22 mouse cellular contexts compared by ENCODE assay signal in the genomic region with DNA sequence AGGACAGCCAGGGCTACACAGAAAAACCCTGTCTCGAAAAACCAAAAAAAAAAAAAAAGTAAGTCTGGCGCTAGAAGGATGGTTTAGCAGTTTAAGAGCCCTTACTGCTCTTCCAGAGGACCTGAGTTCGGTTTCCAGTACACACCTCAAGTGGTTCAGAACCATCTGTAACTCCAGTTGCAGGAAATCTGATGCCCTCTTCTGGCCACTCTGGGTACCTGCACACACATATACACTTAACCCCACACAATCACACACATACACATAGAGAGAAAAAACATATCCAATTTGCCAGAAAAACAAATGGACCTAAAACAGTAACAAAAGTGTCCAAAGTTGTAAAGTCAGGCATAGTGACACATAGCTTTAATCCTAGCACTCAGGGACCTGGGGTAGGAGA. TPM values are rescaled to one million over a fixed set of nuclear protein-coding genes. Genes with fewer than 3 reads are reported as not detected.
DNase-seq lines count a peak whose midpoint lies in the region; TF ChIP-seq lines count a peak whose summit lies in the region.
"Had no signal": no experiment of that assay in that cellular context is flagged by ENCODE, and none has a peak within 500 bp of the region (broad histone marks: within the 10 kb centered on the region; RNA-seq: fewer than 3 reads in every experiment).

No protein-coding gene starts in this region.

- H3K27ac ChIP-seq in gastrocnemius, adult 2 months = no peak overlapping the region
- H3K27ac ChIP-seq in left cerebral cortex, adult 2 months = no peak overlapping the region
- H3K27ac ChIP-seq: forebrain, embryonic 10.5 days; heart, embryonic 13.5 days; hindbrain, embryonic 14.5 days; midbrain, embryonic 10.5 days had no signal

- intact Hi-C loops in gastrocnemius, adult 2 months (cut with DNase I) = no loop called here
- intact Hi-C loops in gastrocnemius, postnatal 14 days (cut with DNase I; ENCODE audit: low total_unique reads) = loop anchor here (5.0 kb wide), 1 partner anchor 63 kb away; no protein-coding TSS in a partner anchor
- intact Hi-C loops in left cerebral cortex, adult 2 months (cut with DNase I) = no loop called here
- intact Hi-C loops in left cerebral cortex, postnatal 10 days (cut with DNase I) = no loop called here

- peak; percentile 40 for TF ChIP-seq CTCF in gastrocnemius, adult 2 months (IDR thresholded peaks at IDR 0.05)
- peak; percentile 8 for TF ChIP-seq CTCF in left cerebral cortex, adult 2 months (IDR thresholded peaks at IDR 0.05)

- no peak overlapping the region for H3K4me3 ChIP-seq in gastrocnemius, adult 2 months
- H3K4me3 ChIP-seq in left cerebral cortex, adult 2 months = no peak overlapping the region
- H3K4me3 ChIP-seq: forebrain, embryonic 10.5 days; heart, embryonic 13.5 days; midbrain, embryonic 10.5 days had no signal

- DNase-seq in gastrocnemius, adult 2 months = no peak
- no peak for DNase-seq in gastrocnemius, postnatal 14 days
- no peak for DNase-seq in left cerebral cortex, adult 2 months (ENCODE audit: extremely low spot score in 1 of 2, low spot score in 2 of 2)
- DNase-seq in left cerebral cortex, postnatal 10 days (ENCODE audit: extremely low spot score in 1 of 2, low spot score in 2 of 2) = no peak
- DNase-seq in 416B (ENCODE audit: low read depth) (peak; percentile 22), R1 (ENCODE audit: low read depth, low spot score) (peak; percentile 52)
- DNase-seq in cerebellum, adult 9-11 months = no peak
- DNase-seq: adrenal gland, postnatal 36 days; cerebellum, adult 18-20 months; forebrain, postnatal 0 days; kidney, adult 11 months; layer of hippocampus, adult 9-11 months; lung, postnatal 4 days; right cerebral cortex, postnatal 4 days; thymus, postnatal 14 days had no signal

RNA-seq across cellular contexts. Expression of a gene that starts 23.6 kb away (rescaled TPM):
- under 1 TPM; 0.18 to 0.81 TPM for total RNA-seq in gastrocnemius, adult 2 months (2021)
- total RNA-seq in gastrocnemius, postnatal 14 days (2021) = under 1 TPM; 0.20 to 0.43 TPM
- under 1 TPM; 0.19 to 0.36 TPM for total RNA-seq in left cerebral cortex, adult 2 months (2021)
- under 1 TPM; 0.30 to 0.41 TPM for total RNA-seq in left cerebral cortex, postnatal 10 days (2021)

RNA-seq across cellular contexts. Expression of a gene that starts 43.0 kb away (rescaled TPM):
- 1 to 10 TPM; 7.1 to 8.8 TPM for total RNA-seq in gastrocnemius, adult 2 months (2021)
- total RNA-seq in gastrocnemius, postnatal 14 days (2021) = 10 to 100 TPM; 21.9 to 23.1 TPM
- total RNA-seq in left cerebral cortex, adult 2 months (2021) = 10 to 100 TPM; 20.6 to 27.8 TPM
- 10 to 100 TPM; 31.3 to 32.5 TPM for total RNA-seq in left cerebral cortex, postnatal 10 days (2021)

RNA-seq across cellular contexts. Expression of a gene that starts 49.3 kb away (rescaled TPM):
- total RNA-seq in gastrocnemius, adult 2 months (2021) = under 1 TPM in 1 of 2 experiments, not detected in 1; 0.42 TPM
- under 1 TPM in 1 of 2 experiments, not detected in 1; 0.33 TPM for total RNA-seq in gastrocnemius, postnatal 14 days (2021)
- under 1 TPM in 1 of 2 experiments, not detected in 1; 0.56 TPM for total RNA-seq in left cerebral cortex, adult 2 months (2021)
- total RNA-seq in left cerebral cortex, postnatal 10 days (2021) = 1 to 10 TPM; 1.3 to 2.0 TPM
- total RNA-seq: granulocyte monocyte progenitor cell, adult 5-6 weeks; heart, postnatal 25 days; monocyte, adult 5-6 weeks had no signal

Comparison
In these comparisons a context has a peak if more than half of its experiments do, and no peak if none do; other contexts are left out.
1. DNase-seq: peak in 416B (single experiment) and R1 (single experiment); none in gastrocnemius, adult 2 months (single experiment), gastrocnemius, postnatal 14 days (single experiment), left cerebral cortex, adult 2 months (0 of 2), left cerebral cortex, postnatal 10 days (0 of 2) and cerebellum, adult 9-11 months (single experiment).